Mouse (Mus musculus) inflammation-experienced regulatory T-cells, adult 6 months (primary cell): ENCODE data around the gene Ppp1r21. TPM values are rescaled to one million over a fixed set of nuclear protein-coding genes. Genes with fewer than 3 reads are reported as not detected.
A peak's percentile ranks its signal among the peaks of the same experiment; 100 is the strongest.

Experiments
- ATAC-seq: one replicate; pipeline ENCODE4 v1.8.0; 2017
- polyA plus RNA-seq, 3 experiments: library from polyadenylated mRNA; unstranded; fragments of 100-300 nt; shearing (Covaris generic); gene quantifications; one replicate each; pipeline ENCODE4 v1.2.1; 2017

Ppp1r21 gene
- polyA plus RNA-seq, 3 experiments from 2014 or later: 16.8 to 31.9 (median 28.2) TPM

DNA sequence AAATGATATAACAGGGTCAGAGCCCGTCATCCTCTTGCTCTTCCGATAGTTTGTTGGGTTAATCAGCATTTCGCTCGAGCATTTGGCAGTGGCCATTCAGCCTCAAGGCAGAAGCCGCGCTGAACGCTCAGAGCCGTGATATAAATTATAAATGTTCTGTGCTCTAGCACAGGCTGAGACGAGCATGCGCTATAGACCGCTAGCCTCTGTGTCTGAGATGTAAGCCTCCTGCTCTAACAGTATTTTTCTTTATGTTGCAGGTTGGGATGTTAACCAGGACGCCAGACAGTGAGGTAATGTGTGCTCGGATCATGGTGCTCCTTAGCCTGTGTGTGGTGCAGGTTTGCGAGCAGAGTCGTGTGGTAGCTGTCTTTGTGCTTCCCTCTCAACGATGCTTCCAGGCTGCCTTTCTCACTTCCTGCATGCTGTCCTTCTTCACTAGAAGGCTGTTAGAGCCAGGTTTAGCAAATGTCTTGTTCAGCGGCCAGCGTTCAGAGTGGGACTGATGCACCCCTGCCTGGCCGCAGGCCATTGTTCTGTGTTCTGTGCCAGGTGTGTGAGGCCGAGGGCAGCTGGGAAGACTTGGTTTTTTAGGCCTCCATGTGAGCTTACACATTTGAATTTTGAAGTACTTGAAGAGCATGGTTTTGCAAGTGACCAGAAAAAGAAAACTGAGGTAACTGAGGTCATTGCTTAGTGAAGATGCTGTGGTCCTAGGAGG lies 48.8 kb downstream of the Ppp1r21 start:
- no peak for ATAC-seq

- no peak for ATAC-seq
These were observed 50.6 kb downstream of the Ppp1r21 start for GRCm38 (mm10) chr17:88580556-88580955.

- peak; percentile 90 for ATAC-seq
These were observed 51.6 kb downstream of the Ppp1r21 start for GRCm38 (mm10) chr17:88581511-88582021.

DNA sequence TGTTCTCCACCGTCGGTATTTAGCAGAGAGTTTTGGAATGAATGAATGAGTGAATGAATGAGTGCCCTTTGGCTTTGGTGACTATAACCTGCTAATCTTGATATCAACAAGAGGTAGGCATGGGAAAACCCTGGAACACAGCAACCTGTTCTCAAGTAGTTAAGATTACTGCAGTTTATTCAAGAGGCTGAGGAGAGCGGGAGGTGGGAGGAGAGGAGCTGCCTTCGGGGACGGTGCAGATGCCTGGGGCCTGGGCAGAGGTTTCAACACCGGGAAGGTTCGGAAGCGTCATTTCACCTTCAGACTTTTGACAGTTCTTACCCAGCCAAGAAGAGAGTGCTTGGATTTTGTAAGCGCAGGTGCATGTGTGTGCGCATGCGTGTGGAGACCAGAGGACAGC lies 53.1 kb downstream of the Ppp1r21 start:
- no peak for ATAC-seq

- ATAC-seq: no peak
These were observed 53.5 kb downstream of the Ppp1r21 start for GRCm38 (mm10) chr17:88583411-88583810.

- ATAC-seq: no peak
These were observed 57.5 kb downstream of the Ppp1r21 start for GRCm38 (mm10) chr17:88587371-88587770.

DNA sequence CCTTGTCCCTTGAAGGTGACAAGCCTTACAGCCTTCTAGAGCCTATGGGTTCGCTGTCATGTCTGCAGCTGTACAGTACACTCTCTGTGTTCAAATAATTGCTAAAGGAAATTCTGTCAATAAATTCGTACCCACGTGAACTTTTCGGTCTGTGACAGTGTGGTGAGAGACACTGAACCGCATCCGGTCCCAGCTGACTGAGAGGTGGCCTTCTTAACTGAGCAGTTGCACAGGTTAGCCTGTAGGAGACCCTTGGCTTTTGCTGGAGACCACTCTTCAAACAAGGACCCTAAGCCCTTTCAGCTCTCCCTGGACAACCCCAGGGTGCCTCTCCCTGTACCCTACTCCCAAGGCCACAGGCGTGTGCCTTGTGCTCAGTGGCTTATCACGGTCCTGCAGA lies 58.3 kb downstream of the Ppp1r21 start:
- ATAC-seq: peak; percentile 71

GRCm38 (mm10) chr17:88590251-88590650 lies 60.3 kb downstream of the Ppp1r21 start:
- ATAC-seq: no peak

GRCm38 (mm10) chr17:88595071-88595470 lies 65.2 kb downstream of the Ppp1r21 start:
- no peak for ATAC-seq

DNA sequence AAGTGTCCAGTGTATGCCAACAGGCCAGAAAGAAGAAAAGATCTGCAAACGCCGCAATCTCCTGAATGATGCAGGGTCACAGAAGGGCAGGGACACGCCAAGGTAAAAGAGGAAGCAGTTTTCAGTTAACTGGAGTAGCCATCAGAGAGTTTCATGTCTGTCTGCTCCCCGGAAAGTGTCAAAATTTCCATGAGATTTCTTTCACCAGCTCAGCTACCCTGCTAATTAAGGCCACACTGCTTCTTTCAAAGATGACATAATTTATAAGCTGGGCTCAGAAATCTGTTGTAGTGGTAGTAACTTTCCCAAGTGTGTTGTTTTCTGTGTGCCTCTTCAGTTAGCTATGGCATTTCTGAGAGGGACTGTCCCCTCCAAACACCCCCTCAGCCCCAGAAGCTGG lies 66.2 kb downstream of the Ppp1r21 start:
- ATAC-seq: no peak

- ATAC-seq: peak; percentile 80
These were observed 66.8 kb downstream of the Ppp1r21 start for GRCm38 (mm10) chr17:88596544-88597221.

- peak; percentile 15 for ATAC-seq
These were observed 67.5 kb downstream of the Ppp1r21 start, which contains the start of gene Ston1 for GRCm38 (mm10) chr17:88597222-88598055. Ston1 (plus strand) TSS chr17:88597684.

DNA sequence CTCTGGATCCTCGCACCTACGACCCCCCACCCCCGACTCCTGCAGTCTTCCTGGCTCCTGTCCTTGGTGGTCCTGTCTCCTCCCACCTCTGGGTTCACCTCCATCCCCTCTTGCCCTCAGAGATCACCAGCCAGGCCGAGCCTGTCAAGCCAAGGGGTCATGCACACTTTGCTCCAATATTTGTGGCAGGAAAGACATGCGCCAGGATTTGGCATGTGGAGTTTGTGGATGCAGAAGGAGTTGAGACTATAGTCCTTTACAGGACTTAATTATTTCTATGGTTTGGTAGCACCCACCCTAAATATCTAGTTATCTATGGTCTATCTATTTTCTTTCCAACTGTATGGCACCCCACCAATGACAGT lies 68.1 kb downstream of the Ppp1r21 start:
- ATAC-seq: no peak

DNA sequence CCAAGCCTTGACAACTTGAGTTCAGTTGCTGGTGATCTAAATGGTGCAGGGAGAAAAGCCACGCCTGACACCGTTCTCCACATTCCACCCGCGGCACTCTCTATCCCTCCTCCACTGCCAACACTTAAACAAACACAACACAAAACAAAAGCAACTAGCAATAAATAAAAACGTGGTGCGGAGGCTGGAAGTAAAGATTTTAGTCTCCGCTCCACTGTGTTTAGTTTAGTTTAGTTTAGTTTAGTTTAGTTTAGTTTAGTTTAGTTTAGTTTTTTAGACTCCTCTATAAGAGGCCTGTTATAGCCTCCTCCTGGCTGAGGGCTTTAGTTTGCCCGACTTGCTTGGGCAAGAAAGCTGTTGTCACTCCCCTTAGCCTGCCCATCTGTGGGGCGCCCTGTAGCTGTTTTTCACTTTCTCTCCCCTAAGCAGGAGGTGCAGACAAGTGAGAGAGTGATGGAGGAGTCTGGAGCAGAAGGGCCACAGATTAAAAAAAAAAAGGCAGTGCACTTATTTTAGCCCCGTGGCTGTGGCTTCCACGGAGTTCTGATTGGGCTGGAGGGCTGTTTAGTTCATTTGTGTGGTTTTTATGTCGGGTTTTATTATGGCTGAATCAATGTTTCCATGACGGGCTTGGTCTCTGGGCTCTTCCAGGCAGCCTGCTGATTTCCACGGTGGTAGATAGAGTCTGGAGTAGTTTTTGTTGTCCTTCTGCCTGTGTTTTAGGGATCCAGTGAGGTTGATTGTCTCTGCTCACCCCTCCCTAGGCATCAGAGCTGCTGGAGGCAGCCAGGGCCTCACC lies 68.9 kb downstream of the Ppp1r21 start:
- peak; percentile 51 for ATAC-seq

DNA sequence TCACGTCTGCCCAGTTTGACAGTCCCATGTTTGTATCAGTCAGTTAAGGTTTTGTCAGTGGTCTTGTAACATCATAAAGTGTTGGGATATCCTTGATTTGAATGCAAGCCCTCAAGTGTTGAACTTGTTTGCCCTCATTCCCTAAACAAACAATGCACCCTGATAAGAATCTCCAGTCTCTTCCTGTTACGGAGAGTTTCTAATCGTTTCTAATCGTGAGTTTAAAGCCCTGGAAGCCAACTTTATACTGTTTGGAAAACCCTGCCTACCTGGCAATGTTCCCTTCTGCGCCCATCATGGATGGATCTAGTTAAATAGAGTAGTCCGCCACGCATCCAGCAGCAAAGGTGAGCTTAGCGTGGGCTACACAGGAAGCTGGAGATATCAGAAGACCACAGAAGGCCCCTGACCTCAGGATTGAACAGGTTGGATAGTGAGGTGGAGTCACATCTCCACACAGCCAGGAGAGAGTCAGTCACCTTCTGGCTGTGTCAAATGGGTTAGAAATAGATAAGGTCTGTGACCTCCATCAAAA lies 70.6 kb downstream of the Ppp1r21 start:
- ATAC-seq: no peak

DNA sequence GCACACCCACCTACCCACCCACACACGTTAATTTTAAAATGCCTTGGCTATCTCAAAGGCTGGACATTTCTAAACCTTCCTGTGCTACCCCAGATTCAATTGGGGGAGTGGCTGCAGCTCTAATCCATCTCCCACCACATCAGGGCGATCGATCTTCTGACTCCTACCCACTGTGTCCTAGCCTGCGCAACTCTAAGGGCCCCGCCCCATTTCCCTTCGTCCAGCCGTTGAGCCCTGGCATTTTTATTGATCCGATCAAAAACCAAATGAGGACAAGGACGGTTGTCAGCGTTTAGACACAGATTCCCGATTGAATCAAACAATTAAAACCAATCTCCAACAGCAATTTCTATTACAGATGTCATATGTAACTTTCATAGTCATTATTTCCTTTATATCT lies 74.0 kb downstream of the Ppp1r21 start:
- no peak for ATAC-seq

- ATAC-seq: no peak
These were observed 76.1 kb downstream of the Ppp1r21 start for GRCm38 (mm10) chr17:88606056-88606455.

DNA sequence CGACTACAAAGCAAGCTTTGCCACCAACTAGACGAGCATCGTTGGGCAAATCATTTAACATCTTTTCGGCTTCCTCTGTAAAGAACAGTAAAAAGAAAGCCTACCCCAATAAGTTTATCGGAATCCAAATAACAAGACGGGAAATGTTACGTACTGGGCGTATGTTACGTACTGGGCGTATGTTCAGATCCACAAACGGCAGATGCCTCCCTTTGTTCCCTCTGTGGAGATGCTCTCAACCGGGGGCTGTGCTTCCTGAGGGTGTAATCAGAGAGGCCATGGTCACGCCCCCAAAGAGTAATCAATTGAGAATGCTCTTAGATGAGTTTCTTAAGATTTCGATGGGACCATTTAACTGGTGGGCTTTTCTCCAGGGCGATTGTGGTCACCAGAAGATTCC lies 79.4 kb downstream of the Ppp1r21 start:
- no peak for ATAC-seq

DNA sequence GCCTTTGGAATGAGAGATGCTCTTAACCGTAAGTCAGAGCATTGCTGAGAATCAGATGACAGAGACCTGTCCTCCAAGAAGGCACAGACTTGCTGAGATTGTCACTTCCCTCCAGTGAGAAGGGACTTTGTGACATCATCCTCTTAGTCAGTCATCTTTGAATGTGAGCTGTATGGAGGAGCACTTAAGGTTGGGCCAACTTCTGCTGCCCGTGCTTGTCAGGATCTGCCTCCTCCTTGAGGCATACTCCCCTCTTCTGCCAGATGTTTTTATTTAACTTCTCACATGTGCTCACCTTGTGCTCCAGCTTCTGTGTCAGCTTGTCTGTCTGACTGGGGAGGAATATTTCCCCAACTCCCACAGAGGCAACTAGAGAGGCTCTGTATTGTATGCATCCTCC lies 81.1 kb downstream of the Ppp1r21 start:
- no peak for ATAC-seq

- ATAC-seq: no peak
These were observed 83.3 kb downstream of the Ppp1r21 start for GRCm38 (mm10) chr17:88613172-88613571.

GRCm38 (mm10) chr17:88613721-88614120 lies 83.8 kb downstream of the Ppp1r21 start:
- no peak for ATAC-seq

- ATAC-seq: no peak
These were observed 84.3 kb downstream of the Ppp1r21 start for GRCm38 (mm10) chr17:88614234-88614633.
